Mouse (Mus musculus): ENCODE results near the gene Igf2bp1. TPM values are rescaled to one million over a fixed set of nuclear protein-coding genes. Genes with fewer than 3 reads are reported as not detected.

The Igf2bp1 gene
- polyA plus RNA-seq, 1 experiment from 2014 or later: 107 TPM

Small RNA genes lying within 50 kb of the gene (microRNA-seq; reads per million reads assigned to microRNA genes)
- 2.5 reads per million, percentile 2 among the genes with 10 or more reads in this experiment for gene Mir3063

Other genes starting within 250 kb of the Igf2bp1 start
- gene Phospho1, start 181.4 kb downstream of the Igf2bp1 start, polyA plus RNA-seq (2016; fragmentation: Nextera tagmentation; extraction: Ambion mirVana): 0.31 and 0.42 TPM in 2 replicates
- gene Gngt2, start 168.7 kb downstream of the Igf2bp1 start, polyA plus RNA-seq (2016; fragmentation: Nextera tagmentation; extraction: Ambion mirVana): 43.2 and 60.8 TPM in 2 replicates
- gene Abi3, start 163.5 kb downstream of the Igf2bp1 start, polyA plus RNA-seq (2016; fragmentation: Nextera tagmentation; extraction: Ambion mirVana): 26.6 and 32.4 TPM in 2 replicates
- 0.16 and 0.49 TPM in 2 replicates for gene B4galnt2, start 91.0 kb downstream of the Igf2bp1 start, polyA plus RNA-seq (2016; fragmentation: Nextera tagmentation; extraction: Ambion mirVana)
- not detected in 2 replicates for gene Gip, start 18.6 kb upstream of the Igf2bp1 start, polyA plus RNA-seq (2016; fragmentation: Nextera tagmentation; extraction: Ambion mirVana)
- 88.3 and 102 TPM in 2 replicates for gene Snf8, start 28.9 kb upstream of the Igf2bp1 start, polyA plus RNA-seq (2016; fragmentation: Nextera tagmentation; extraction: Ambion mirVana)
- gene Ube2z, start 59.4 kb upstream of the Igf2bp1 start, polyA plus RNA-seq (2016; fragmentation: Nextera tagmentation; extraction: Ambion mirVana): 35.2 and 44.4 TPM in 2 replicates
- 1,240 and 1,624 TPM in 2 replicates for gene Atp5g1, start 69.7 kb upstream of the Igf2bp1 start, polyA plus RNA-seq (2016; fragmentation: Nextera tagmentation; extraction: Ambion mirVana)
- gene Calcoco2, start 106.0 kb upstream of the Igf2bp1 start, polyA plus RNA-seq (2016; fragmentation: Nextera tagmentation; extraction: Ambion mirVana): 0.13 TPM in 1 of 2 replicates, not detected in the other
- gene Ttll6, start 127.8 kb upstream of the Igf2bp1 start, polyA plus RNA-seq (2016; fragmentation: Nextera tagmentation; extraction: Ambion mirVana): not detected in 2 replicates
- not detected in 2 replicates for gene Hoxb13, start 188.4 kb upstream of the Igf2bp1 start, polyA plus RNA-seq (2016; fragmentation: Nextera tagmentation; extraction: Ambion mirVana)